Mouse (Mus musculus) right cerebral cortex, postnatal 4 days (tissue): ENCODE results near the gene Zfp523.

Experiments used
- DNase-seq: peaks from one replicate; pipeline ENCODE4 v3.0.0-alpha.2; 2022

Zfp523 gene

GRCm38 (mm10) chr17:28176775-28177539 is at the start of gene Zfp523:
Zfp523 (plus strand) TSS chr17:28177129.
- DNase-seq, result peak; percentile 97

GRCm38 (mm10) chr17:28129796-28130195 is 47.1 kb upstream of the Zfp523 start:
- no peak for DNase-seq

- DNase-seq, result no peak
These were observed 46.4 kb upstream of the Zfp523 start for GRCm38 (mm10) chr17:28130391-28131125.

DNA sequence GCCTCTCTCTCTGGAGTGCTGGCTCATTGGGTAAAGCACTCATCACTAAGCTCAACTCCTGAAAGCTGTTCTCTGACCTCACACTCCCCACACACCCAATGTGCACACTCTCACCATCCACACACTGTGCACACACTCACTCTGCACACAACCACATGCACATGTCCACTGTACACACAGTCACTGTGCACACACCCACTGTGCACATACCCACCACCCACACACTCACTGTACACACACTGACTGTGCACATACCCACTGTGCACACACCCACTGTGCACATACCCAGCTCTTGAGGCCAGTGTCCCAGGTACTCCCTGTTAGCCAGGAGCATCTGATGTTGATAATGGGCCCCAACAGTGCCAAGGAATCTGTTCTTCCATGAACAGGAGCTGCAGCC is 45.8 kb upstream of the Zfp523 start:
- no peak for DNase-seq

DNA sequence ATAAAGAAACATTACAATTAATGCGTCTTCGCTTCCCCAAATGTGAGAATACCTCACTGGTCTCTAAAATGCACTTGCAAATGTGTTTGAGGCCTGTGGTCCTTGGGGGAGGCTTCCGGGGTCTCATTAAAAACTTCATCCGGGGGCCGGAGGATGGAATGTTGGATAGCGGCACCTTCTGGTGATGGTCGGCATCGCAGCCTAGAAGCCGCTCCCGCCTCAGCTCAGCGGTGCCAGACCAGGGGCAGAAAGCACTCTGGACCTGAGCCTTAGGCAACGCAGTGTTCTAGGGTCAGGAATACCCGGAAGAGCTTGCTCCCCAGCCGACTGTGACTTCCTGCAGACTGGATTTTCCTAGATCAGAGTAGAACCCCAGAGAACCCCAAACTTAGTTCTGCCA is 43.7 kb upstream of the Zfp523 start:
- peak; percentile 78 for DNase-seq

- no peak for DNase-seq
These were observed 41.4 kb upstream of the Zfp523 start for GRCm38 (mm10) chr17:28135496-28135895.

DNA sequence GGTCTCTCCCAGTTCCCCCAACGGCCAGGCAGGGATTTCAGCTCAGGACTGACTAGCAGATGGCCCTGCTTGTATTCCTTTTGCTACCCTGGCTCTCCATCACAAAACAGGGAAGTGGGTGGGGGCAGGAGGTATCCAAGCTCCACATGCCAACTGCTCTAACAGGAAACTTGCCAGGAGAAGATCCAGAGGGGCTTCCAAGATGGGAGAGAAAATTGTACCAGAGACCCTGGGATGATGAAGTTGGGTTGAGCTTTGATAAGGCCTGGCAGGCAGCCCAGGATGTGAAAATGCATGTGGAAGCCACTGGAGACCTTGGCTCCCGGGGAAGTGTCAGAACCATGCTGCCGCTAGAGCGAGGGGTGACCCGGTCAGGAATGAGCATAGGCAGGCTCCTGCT is 40.7 kb upstream of the Zfp523 start:
- DNase-seq, result no peak

GRCm38 (mm10) chr17:28138013-28138412 is 38.9 kb upstream of the Zfp523 start:
- DNase-seq, result no peak

DNA sequence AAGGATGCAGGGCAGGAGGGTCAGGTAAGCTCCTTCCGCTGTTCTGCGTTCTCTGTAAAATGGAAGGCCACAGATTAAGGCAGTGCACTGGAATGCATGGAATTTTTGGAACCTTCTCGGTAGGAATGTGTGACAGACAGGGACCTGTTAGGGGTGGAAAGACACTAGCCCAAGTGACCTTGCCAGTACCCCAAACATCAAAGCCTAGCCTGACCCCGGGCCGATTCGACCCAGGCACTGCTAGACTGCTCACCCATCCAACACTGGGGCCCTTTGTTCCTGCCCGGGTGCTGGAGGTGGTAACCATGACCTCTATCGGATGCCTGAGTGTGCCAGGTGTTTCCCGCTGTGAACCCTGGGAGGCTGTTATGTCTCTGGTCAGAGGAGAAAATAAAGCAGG is 38.2 kb upstream of the Zfp523 start:
- DNase-seq, result no peak

DNA sequence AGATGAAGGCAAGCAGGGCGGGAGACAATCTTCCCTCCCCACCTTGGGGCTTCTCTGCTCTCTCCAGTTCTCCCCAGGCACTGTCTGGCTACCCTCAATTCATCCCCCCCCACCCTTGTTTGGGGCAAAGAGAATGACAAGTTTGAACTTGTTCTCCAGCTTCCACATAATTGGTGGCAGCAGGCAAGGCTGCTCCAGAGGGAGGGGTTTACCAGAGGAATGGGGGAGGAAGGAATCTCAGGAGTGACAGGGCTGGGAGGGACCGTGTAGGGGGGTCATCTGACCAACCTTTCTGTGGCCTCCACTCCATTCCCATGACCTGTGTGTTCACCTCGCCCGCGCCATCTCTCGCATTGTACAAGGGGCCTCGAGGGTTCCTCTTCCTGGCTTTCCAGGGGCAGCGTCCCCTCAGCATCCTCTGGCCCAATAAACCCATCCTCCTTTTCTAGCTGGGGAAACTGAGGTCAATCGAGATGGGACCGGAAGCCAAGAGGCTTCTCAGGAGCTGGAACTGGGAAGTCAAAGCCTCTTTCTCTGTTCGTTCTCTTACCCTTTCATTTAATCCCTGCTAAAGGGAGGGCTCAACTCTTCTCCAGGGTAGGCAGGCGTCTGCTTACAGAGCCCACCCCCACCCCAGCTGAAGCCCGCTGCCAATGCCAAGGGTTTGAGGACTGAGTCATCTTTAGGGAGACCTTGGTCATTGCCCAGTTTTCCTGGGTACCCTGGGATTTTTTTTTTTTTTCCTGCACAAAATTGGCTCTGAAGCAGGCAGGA is 36.3 kb upstream of the Zfp523 start:
- no peak for DNase-seq

DNA sequence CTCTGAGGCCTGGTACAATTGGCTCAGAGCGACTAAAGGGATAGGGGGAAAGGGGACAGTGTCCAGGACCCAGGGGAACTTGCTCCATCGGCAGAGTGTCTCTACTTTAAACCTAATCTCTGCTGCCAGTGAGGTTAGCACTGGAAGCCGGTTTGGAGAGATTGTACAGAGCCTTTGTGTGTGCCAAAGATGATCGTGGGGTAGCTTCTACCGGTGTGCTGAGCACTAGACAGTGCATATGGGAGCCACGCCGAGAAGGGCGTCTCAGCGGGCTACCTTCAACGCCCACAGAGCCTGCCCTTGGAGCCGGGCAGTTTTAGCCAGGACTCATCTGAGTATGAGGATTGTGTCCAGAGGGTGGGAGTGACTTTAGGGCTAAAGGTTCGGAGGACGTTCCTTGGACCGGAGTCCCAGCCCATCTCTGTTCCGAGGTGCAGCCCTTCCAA is 35.7 kb upstream of the Zfp523 start:
- no peak for DNase-seq

GRCm38 (mm10) chr17:28141771-28142699 is 34.9 kb upstream of the Zfp523 start, which contains the start of gene Scube3:
Scube3 (plus strand) TSS chr17:28142141.
- DNase-seq, result peak; percentile 46

- DNase-seq, result no peak
These were observed 34.0 kb upstream of the Zfp523 start for GRCm38 (mm10) chr17:28142700-28143610.

GRCm38 (mm10) chr17:28143751-28144150 is 33.2 kb upstream of the Zfp523 start:
- no peak for DNase-seq

DNA sequence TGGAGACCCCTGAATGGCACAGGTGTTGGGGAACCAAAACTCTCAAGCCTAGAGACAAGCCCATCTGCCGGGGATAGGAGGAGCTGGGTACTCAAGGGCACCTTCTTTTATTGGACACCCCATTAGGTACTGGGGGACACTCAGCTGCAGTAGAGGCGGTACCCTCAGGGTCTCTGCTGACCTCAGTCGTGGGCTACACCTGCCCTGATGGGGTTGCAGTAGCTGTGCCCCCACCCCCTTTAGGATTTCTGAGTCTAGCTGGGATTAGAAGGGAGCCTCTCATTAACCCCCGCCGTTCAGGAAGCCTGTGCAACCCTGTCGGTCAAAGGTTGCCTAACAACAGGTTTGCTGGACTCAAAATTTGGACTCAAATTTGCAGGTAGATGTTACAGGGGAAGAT is 32.7 kb upstream of the Zfp523 start:
- DNase-seq, result no peak

DNA sequence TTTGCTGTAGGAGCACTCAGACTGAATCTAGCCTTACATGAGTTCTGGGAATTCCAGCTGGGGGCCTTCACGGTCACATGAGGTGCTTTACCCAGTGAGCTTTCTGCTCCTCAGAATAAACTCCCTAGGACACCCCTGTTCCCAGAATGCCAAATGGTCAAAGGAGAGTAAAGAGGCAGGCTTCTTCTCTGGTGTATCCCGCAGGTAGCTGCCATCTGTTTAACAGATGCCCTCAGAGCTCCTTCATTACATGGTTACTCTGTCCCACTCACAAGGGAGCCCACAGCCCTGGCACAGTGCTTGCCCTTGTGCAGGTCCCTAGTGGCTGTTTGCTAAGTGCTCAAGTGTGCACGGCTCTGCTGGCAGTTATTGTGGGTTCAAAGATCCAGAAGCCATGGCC is 28.6 kb upstream of the Zfp523 start:
- DNase-seq, result no peak

DNA sequence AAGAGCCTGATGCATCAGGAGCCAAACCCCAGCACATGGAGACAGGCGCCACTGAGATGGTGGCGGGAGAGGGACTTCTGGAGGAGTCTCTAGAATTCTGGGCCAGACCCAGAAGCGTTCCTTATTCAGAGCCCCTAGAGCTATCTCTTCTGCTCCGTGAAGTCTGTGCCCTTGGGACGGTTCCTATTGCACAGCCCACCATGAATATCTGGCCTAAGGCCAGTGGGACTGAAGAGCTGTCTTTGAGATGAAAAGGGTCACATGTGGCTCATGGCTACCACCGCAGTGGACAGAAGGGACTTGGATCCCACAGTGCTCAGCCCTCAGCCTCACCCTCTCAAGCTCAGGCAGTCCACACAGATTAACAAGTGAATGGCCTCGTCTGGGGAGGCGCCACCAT is 27.2 kb upstream of the Zfp523 start:
- DNase-seq, result no peak

- DNase-seq, result no peak
These were observed 26.5 kb upstream of the Zfp523 start for GRCm38 (mm10) chr17:28150456-28150855.

- no peak for DNase-seq
These were observed 23.8 kb upstream of the Zfp523 start for GRCm38 (mm10) chr17:28153095-28153494.

- no peak for DNase-seq
These were observed 22.0 kb upstream of the Zfp523 start for GRCm38 (mm10) chr17:28154970-28155369.

GRCm38 (mm10) chr17:28160361-28160760 is 16.6 kb upstream of the Zfp523 start:
- no peak for DNase-seq
